Mouse (Mus musculus): ENCODE measurements around the gene Igfbp1. TPM values are rescaled to one million over a fixed set of nuclear protein-coding genes. Genes with fewer than 3 reads are reported as not detected.

The Igfbp1 gene
- polyA plus RNA-seq, 1 experiment, result not detected

- 76% methylated on average over 9 of the region's 9 CpGs for WGBS
- no peak overlapping the region for H3K4me3 ChIP-seq (ENCODE audit: extremely low read depth, insufficient read depth, insufficient read length)
- no peak overlapping the region for H3K27ac ChIP-seq (ENCODE audit: insufficient read depth, low read length)
- no peaks in the 10 kb centered on the region for H3K36me3 ChIP-seq (ENCODE audit: control insufficient read depth, insufficient read depth, low read length)
- DNase-seq (ENCODE audit: low read depth in 1 of 2, low spot score in 2 of 2), result no peak
- H3K27me3 ChIP-seq (ENCODE audit: control insufficient read depth, insufficient read depth, low read length), result no peaks in the 10 kb centered on the region
- H3K4me1 ChIP-seq (ENCODE audit: control insufficient read depth, insufficient read depth, insufficient read length), result no peaks in the 10 kb centered on the region
- TF ChIP-seq POLR2A (IDR thresholded peaks at IDR 0.05; ENCODE audit: low read depth, low read length) (no peak), CTCF (IDR thresholded peaks at IDR 0.05; ENCODE audit: extremely low read depth, insufficient read depth, insufficient read length, insufficient replicate concordance) (no peak)
Observed at GRCm38 (mm10) chr11:7193134-7193533, 4.4 kb upstream of the Igfbp1 start.

GRCm38 (mm10) chr11:7194432-7195311, 2.9 kb upstream of the Igfbp1 start:
- H3K27ac ChIP-seq (ENCODE audit: insufficient read depth, low read length), result no peak overlapping the region

GRCm38 (mm10) chr11:7195312-7195685, 2.3 kb upstream of the Igfbp1 start:
- H3K36me3 ChIP-seq (ENCODE audit: control insufficient read depth, insufficient read depth, low read length), result no peaks in the 10 kb centered on the region
- H3K4me3 ChIP-seq (ENCODE audit: extremely low read depth, insufficient read depth, insufficient read length), result no peak overlapping the region
- no peaks in the 10 kb centered on the region for H3K27me3 ChIP-seq (ENCODE audit: control insufficient read depth, insufficient read depth, low read length)
- TF ChIP-seq POLR2A (IDR thresholded peaks at IDR 0.05; ENCODE audit: low read depth, low read length), result no peak
- no peak for TF ChIP-seq CTCF (IDR thresholded peaks at IDR 0.05; ENCODE audit: extremely low read depth, insufficient read depth, insufficient read length, insufficient replicate concordance)
- no peak for DNase-seq (ENCODE audit: low read depth in 1 of 2, low spot score in 2 of 2)
- H3K4me1 ChIP-seq (ENCODE audit: control insufficient read depth, insufficient read depth, insufficient read length), result no peaks in the 10 kb centered on the region
- no peak overlapping the region for H3K27ac ChIP-seq (ENCODE audit: insufficient read depth, low read length)
- WGBS, result 84% methylated on average over 4 of the region's 4 CpGs

More at GRCm38 (mm10) chr11:7194432-7195311, 2.9 kb upstream of the Igfbp1 start:
- no peak for DNase-seq (ENCODE audit: low read depth in 1 of 2, low spot score in 2 of 2)
- 91% methylated on average over 10 of the region's 10 CpGs for WGBS
- no peak for TF ChIP-seq POLR2A (IDR thresholded peaks at IDR 0.05; ENCODE audit: low read depth, low read length)
- no peak for TF ChIP-seq CTCF (IDR thresholded peaks at IDR 0.05; ENCODE audit: extremely low read depth, insufficient read depth, insufficient read length, insufficient replicate concordance)
- Histone ChIP-seq H3K4me1 (ENCODE audit: control insufficient read depth, insufficient read depth, insufficient read length) (no peaks in the 10 kb centered on the region), H3K36me3 (ENCODE audit: control insufficient read depth, insufficient read depth, low read length) (no peaks in the 10 kb centered on the region), H3K4me3 (ENCODE audit: extremely low read depth, insufficient read depth, insufficient read length) (no peak overlapping the region), H3K27me3 (ENCODE audit: control insufficient read depth, insufficient read depth, low read length) (no peaks in the 10 kb centered on the region)

GRCm38 (mm10) chr11:7198006-7198405, 424 bp downstream of the Igfbp1 start:
- WGBS, result 88% methylated on average over 19 of the region's 19 CpGs
- no peak overlapping the region for H3K4me3 ChIP-seq (ENCODE audit: extremely low read depth, insufficient read depth, insufficient read length)
- TF ChIP-seq POLR2A (IDR thresholded peaks at IDR 0.05; ENCODE audit: low read depth, low read length), result no peak
- no peak for TF ChIP-seq CTCF (IDR thresholded peaks at IDR 0.05; ENCODE audit: extremely low read depth, insufficient read depth, insufficient read length, insufficient replicate concordance)
- DNase-seq (ENCODE audit: low read depth in 1 of 2, low spot score in 2 of 2), result no peak
- no peaks in the 10 kb centered on the region for H3K27me3 ChIP-seq (ENCODE audit: control insufficient read depth, insufficient read depth, low read length)
- no peaks in the 10 kb centered on the region for H3K36me3 ChIP-seq (ENCODE audit: control insufficient read depth, insufficient read depth, low read length)
- no peak overlapping the region for H3K27ac ChIP-seq (ENCODE audit: insufficient read depth, low read length)
- H3K4me1 ChIP-seq (ENCODE audit: control insufficient read depth, insufficient read depth, insufficient read length), result no peaks in the 10 kb centered on the region

- no peak overlapping the region for H3K4me3 ChIP-seq (ENCODE audit: extremely low read depth, insufficient read depth, insufficient read length)
- 70% methylated on average over 10 of the region's 10 CpGs for WGBS
- no peak for DNase-seq (ENCODE audit: low read depth in 1 of 2, low spot score in 2 of 2)
Observed at GRCm38 (mm10) chr11:7198481-7199256, 1.1 kb downstream of the Igfbp1 start.

GRCm38 (mm10) chr11:7199736-7200392, 2.3 kb downstream of the Igfbp1 start:
- 52% methylated on average over 14 of the region's 14 CpGs for WGBS
- Histone ChIP-seq H3K4me3 (ENCODE audit: extremely low read depth, insufficient read depth, insufficient read length) (no peak overlapping the region), H3K4me1 (ENCODE audit: control insufficient read depth, insufficient read depth, insufficient read length) (no peaks in the 10 kb centered on the region), H3K36me3 (ENCODE audit: control insufficient read depth, insufficient read depth, low read length) (no peaks in the 10 kb centered on the region), H3K27me3 (ENCODE audit: control insufficient read depth, insufficient read depth, low read length) (no peaks in the 10 kb centered on the region), H3K27ac (ENCODE audit: insufficient read depth, low read length) (no peak overlapping the region)
- TF ChIP-seq POLR2A (IDR thresholded peaks at IDR 0.05; ENCODE audit: low read depth, low read length) (no peak), CTCF (IDR thresholded peaks at IDR 0.05; ENCODE audit: extremely low read depth, insufficient read depth, insufficient read length, insufficient replicate concordance) (no peak)
- DNase-seq (ENCODE audit: low read depth in 1 of 2, low spot score in 2 of 2), result no peak

More at GRCm38 (mm10) chr11:7198481-7199256, 1.1 kb downstream of the Igfbp1 start:
- Histone ChIP-seq H3K4me1 (ENCODE audit: control insufficient read depth, insufficient read depth, insufficient read length) (no peaks in the 10 kb centered on the region), H3K27me3 (ENCODE audit: control insufficient read depth, insufficient read depth, low read length) (no peaks in the 10 kb centered on the region), H3K36me3 (ENCODE audit: control insufficient read depth, insufficient read depth, low read length) (no peaks in the 10 kb centered on the region), H3K27ac (ENCODE audit: insufficient read depth, low read length) (no peak overlapping the region)
- no peak for TF ChIP-seq POLR2A (IDR thresholded peaks at IDR 0.05; ENCODE audit: low read depth, low read length)
- no peak for TF ChIP-seq CTCF (IDR thresholded peaks at IDR 0.05; ENCODE audit: extremely low read depth, insufficient read depth, insufficient read length, insufficient replicate concordance)

Measured in spleen, adult 2 months (tissue).